Mouse (Mus musculus) neutrophil, adult 65 days (primary cell): ENCODE results near the gene Klhl7. TPM values are rescaled to one million over a fixed set of nuclear protein-coding genes. Genes with fewer than 3 reads are reported as not detected.

ENCODE experiments used
- total RNA-seq: library from RNA; stranded (reverse); gene quantifications from 2 replicates; pipeline ENCODE4 v1.2.4, GENCODE M21; 2023

The Klhl7 gene
- total RNA-seq: 9.2 and 12.6 TPM in 2 replicates

DNA sequence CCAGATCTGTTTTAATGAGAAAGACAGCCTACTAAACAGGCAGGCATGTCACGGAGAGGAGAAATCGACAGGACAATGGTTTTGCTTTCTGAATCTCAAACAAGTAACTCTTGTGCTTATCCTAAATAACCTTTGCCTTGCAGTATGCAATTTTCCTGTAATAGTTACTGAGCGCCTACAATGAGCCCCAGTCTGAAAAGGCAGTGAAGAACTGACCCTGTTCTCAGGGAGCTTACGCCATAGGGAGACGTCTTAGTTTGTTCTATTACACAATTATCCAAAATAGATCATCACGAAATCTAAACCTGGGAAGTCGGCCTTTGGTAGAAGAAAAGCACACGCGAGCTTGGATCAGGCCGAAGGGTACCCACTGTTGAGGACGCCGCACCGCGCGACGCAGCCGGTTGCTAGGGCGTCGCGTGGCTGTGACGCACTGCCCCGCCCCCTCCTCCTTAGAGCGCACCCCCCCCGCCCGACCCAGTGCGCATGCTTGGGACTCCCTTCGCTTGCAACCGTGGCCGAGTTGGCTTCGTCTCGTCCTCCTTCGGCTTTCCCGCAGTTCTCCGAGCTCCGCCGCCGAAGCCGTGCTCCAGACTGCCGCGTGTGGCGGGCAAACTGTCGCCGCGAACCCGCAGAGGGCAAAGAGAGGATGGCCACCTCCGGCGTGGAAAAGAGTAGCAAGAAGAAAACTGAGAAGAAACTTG is at the start of gene Klhl7:
Gene Klhl7 (plus strand): TSS at position 500 of the 704 bp plus-strand sequence.

DNA sequence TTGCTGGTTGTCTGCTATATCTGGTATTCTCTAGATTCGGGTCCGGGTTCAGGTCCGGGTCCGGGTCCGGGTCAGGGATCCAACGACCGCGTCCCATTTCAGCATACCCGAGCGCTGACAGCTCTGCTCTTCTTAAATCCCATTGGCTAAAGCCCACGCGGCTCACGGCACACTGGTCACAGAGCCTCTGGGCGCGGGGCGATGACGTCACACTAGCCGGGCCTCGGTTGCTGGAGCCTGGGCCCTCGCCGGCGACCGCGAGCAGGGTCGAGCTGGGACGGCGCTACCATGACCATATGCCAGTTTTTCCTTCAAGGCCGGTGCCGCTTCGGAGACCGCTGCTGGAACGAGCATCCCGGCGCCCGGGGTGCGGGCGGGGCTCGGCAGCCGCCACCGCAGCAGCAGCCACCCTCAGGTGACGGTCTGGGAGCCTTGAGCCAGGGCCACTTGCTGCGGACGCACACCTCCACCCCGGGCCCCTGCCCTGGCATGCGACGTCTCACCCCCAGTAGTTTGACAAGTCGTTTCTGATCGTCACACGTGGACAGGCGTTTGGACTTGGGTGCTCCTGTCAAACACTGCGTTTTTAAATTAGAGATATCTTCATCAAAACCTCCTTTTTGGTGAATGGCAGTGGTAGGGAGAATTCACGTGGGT is 64.5 kb downstream of the Klhl7 start, which contains the start of gene Nupl2:
Gene Nupl2 (plus strand): TSS at position 175 of the 657 bp plus-strand sequence.

Other genes with a start within 250 kb of the Klhl7 start
- 15.6 and 16.8 TPM in 2 replicates for gene Fam126a, start 69.9 kb upstream of the Klhl7 start, total RNA-seq
- 3.8 and 4.4 TPM in 2 replicates for gene Nupl2, start 64.4 kb downstream of the Klhl7 start, total RNA-seq